Mouse (Mus musculus) cerebellum, adult 2 months (tissue): ENCODE data around the gene Sec13.

Source experiments
- CTCF ChIP-seq: fragments of 200-500 bp; IDR thresholded peaks from 2 replicates; pipeline ENCODE4 v1.5.1; 2011; ENCODE audit warnings: low read depth, mild to moderate bottlenecking, control low read depth, low read length, moderate library complexity, borderline replicate concordance; ENCODE audit not compliant: insufficient read depth
- POLR2A ChIP-seq: fragments of 200-500 bp; IDR thresholded peaks from 2 replicates; pipeline ENCODE4 v1.6.1; 2011; ENCODE audit warnings: low read length, control low read depth, borderline replicate concordance; ENCODE audit not compliant: insufficient read depth

DNA sequence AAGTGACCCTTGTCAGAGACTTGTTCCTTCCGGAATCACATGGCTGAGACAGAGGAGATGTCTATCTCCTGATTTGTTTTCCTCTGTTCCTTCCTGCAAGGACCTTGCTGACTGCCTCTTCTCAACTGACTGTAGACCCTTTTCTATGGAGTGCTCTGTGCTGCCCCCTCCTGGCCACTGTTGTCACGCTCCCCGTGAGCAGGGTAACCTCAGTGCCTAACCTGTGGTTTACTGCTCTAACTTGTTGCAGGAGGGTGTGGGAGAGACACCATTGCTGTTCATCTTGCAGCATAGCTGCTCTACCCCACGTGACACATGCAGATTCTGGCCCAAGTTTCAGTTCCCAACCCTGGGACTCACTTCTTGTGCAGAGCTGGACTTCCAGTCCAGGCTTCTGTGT is 59.3 kb downstream of the Sec13 start:
- peak; percentile 83 for TF ChIP-seq CTCF
- no peak for TF ChIP-seq POLR2A
